Mouse (Mus musculus): Measurements from ENCODE around the gene Atxn10. TPM values are rescaled to one million over a fixed set of nuclear protein-coding genes. Genes with fewer than 3 reads are reported as not detected.

Atxn10 gene
- polyA plus RNA-seq, 1 experiment from 2014 or later, result 231 TPM

GRCm38 (mm10) chr15:85488900-85489299 is 152.9 kb downstream of the Atxn10 start:
- H3K4me2 ChIP-seq, result no peak overlapping the region
- no peak overlapping the region for H3K9ac ChIP-seq
- H3K27ac ChIP-seq, result no peak overlapping the region
- ATAC-seq (ENCODE audit: insufficient read depth, low FRiP score, low read depth), result no peak
- whole genome bisulfite sequencing, result 77% methylated on average over 10 of the region's 10 CpGs
- H3K4me3 ChIP-seq (replicated peaks), result no peak overlapping the region
- no peaks in the 10 kb centered on the region for H3K27me3 ChIP-seq (replicated peaks)
- no peaks in the 10 kb centered on the region for H3K4me1 ChIP-seq
- no peaks in the 10 kb centered on the region for H3K9me3 ChIP-seq
- H3K36me3 ChIP-seq, result no peaks in the 10 kb centered on the region

- ATAC-seq (ENCODE audit: insufficient read depth, low FRiP score, low read depth), result no peak
- Histone ChIP-seq H3K9ac (no peak overlapping the region), H3K4me3 (replicated peaks) (no peak overlapping the region), H3K27me3 (replicated peaks) (no peaks in the 10 kb centered on the region), H3K36me3 (no peaks in the 10 kb centered on the region), H3K9me3 (no peaks in the 10 kb centered on the region), H3K27ac (no peak overlapping the region), H3K4me2 (no peak overlapping the region), H3K4me1 (no peaks in the 10 kb centered on the region)
- WGBS, result 84% methylated on average over 7 of the region's 7 CpGs
These were observed 153.7 kb downstream of the Atxn10 start for GRCm38 (mm10) chr15:85489751-85490150.

- Histone ChIP-seq H3K36me3 (no peaks in the 10 kb centered on the region), H3K9ac (no peak overlapping the region)
These were observed 158.1 kb downstream of the Atxn10 start for GRCm38 (mm10) chr15:85494163-85494621.

GRCm38 (mm10) chr15:85497548-85497947 is 161.5 kb downstream of the Atxn10 start:
- Histone ChIP-seq H3K4me2 (no peak overlapping the region), H3K4me3 (replicated peaks) (no peak overlapping the region), H3K4me1 (no peaks in the 10 kb centered on the region), H3K9ac (no peak overlapping the region), H3K9me3 (no peaks in the 10 kb centered on the region), H3K36me3 (no peaks in the 10 kb centered on the region), H3K27me3 (replicated peaks) (no peaks in the 10 kb centered on the region), H3K27ac (no peak overlapping the region)
- ATAC-seq (ENCODE audit: insufficient read depth, low FRiP score, low read depth), result no peak
- 75% methylated on average over 4 of the region's 4 CpGs for WGBS

More at GRCm38 (mm10) chr15:85494163-85494621, 158.1 kb downstream of the Atxn10 start:
- no peak overlapping the region for H3K4me3 ChIP-seq (replicated peaks)
- H3K4me2 ChIP-seq, result no peak overlapping the region
- H3K27ac ChIP-seq, result no peak overlapping the region
- ATAC-seq (ENCODE audit: insufficient read depth, low FRiP score, low read depth), result no peak
- no peaks in the 10 kb centered on the region for H3K9me3 ChIP-seq
- H3K27me3 ChIP-seq (replicated peaks), result no peaks in the 10 kb centered on the region
- 14% methylated on average over 11 of the region's 11 CpGs for WGBS
- H3K4me1 ChIP-seq, result no peaks in the 10 kb centered on the region

- Histone ChIP-seq H3K4me1 (no peaks in the 10 kb centered on the region), H3K4me2 (no peak overlapping the region), H3K36me3 (no peaks in the 10 kb centered on the region), H3K4me3 (replicated peaks) (no peak overlapping the region), H3K9me3 (no peaks in the 10 kb centered on the region), H3K27ac (no peak overlapping the region), H3K9ac (no peak overlapping the region), H3K27me3 (replicated peaks) (no peaks in the 10 kb centered on the region)
- WGBS, result 51% methylated on average over 10 of the region's 10 CpGs
- ATAC-seq (ENCODE audit: insufficient read depth, low FRiP score, low read depth), result no peak
These were observed 162.0 kb downstream of the Atxn10 start for GRCm38 (mm10) chr15:85497981-85498475.

GRCm38 (mm10) chr15:85500267-85500666 is 164.2 kb downstream of the Atxn10 start:
- 85% methylated on average over 10 of the region's 10 CpGs for WGBS
- Histone ChIP-seq H3K4me1 (no peaks in the 10 kb centered on the region), H3K9ac (no peak overlapping the region), H3K27me3 (replicated peaks) (no peaks in the 10 kb centered on the region), H3K36me3 (no peaks in the 10 kb centered on the region), H3K9me3 (no peaks in the 10 kb centered on the region), H3K27ac (no peak overlapping the region), H3K4me2 (no peak overlapping the region), H3K4me3 (replicated peaks) (no peak overlapping the region)
- ATAC-seq (ENCODE audit: insufficient read depth, low FRiP score, low read depth), result no peak

GRCm38 (mm10) chr15:85503127-85503526 is 167.1 kb downstream of the Atxn10 start, which contains the start of gene 7530416G11Rik:
Gene 7530416G11Rik (minus strand): TSS chr15:85503227.
- no peak within 1 kb of the TSS for H3K27ac ChIP-seq
- 82% methylated on average over 8 of the region's 8 CpGs for WGBS
- no peaks in the 10 kb centered on the region for H3K27me3 ChIP-seq (replicated peaks)
- H3K9ac ChIP-seq, result no peak within 1 kb of the TSS
- no peak within 1 kb of the TSS for H3K4me2 ChIP-seq
- ATAC-seq (ENCODE audit: insufficient read depth, low FRiP score, low read depth), result no peak
- no peaks in the 10 kb centered on the region for H3K9me3 ChIP-seq
- 0 out of 2 replicates have a peak, but pooled peaks cover 3% of the 10 kb centered on the region for H3K4me1 ChIP-seq
- H3K4me3 ChIP-seq (replicated peaks), result no peak within 1 kb of the TSS
- no peaks in the 10 kb centered on the region for H3K36me3 ChIP-seq

- no peak overlapping the region for H3K27ac ChIP-seq
- 0 out of 2 replicates have a peak, but pooled peaks cover 3% of the 10 kb centered on the region for H3K4me1 ChIP-seq
- ATAC-seq (ENCODE audit: insufficient read depth, low FRiP score, low read depth), result no peak
- 57% methylated on average over 14 of the region's 14 CpGs for WGBS
- no peaks in the 10 kb centered on the region for H3K9me3 ChIP-seq
- H3K36me3 ChIP-seq, result no peaks in the 10 kb centered on the region
- H3K4me3 ChIP-seq (replicated peaks), result no peak overlapping the region
- H3K27me3 ChIP-seq (replicated peaks), result no peaks in the 10 kb centered on the region
- H3K4me2 ChIP-seq, result no peak overlapping the region
- no peak overlapping the region for H3K9ac ChIP-seq
These were observed 169.3 kb downstream of the Atxn10 start for GRCm38 (mm10) chr15:85505118-85505925.

- no peak overlapping the region for H3K4me3 ChIP-seq (replicated peaks)
- H3K36me3 ChIP-seq, result no peaks in the 10 kb centered on the region
- WGBS, result 57% methylated on average over 1 of the region's 1 CpGs
- ATAC-seq (ENCODE audit: insufficient read depth, low FRiP score, low read depth), result no peak
- no peak overlapping the region for H3K27ac ChIP-seq
- no peaks in the 10 kb centered on the region for H3K9me3 ChIP-seq
- H3K4me2 ChIP-seq, result no peak overlapping the region
- 0 out of 2 replicates have a peak, but pooled peaks cover 3% of the 10 kb centered on the region for H3K4me1 ChIP-seq
- H3K9ac ChIP-seq, result no peak overlapping the region
- H3K27me3 ChIP-seq (replicated peaks), result no peaks in the 10 kb centered on the region
These were observed 170.6 kb downstream of the Atxn10 start for GRCm38 (mm10) chr15:85506680-85507079.

- Histone ChIP-seq H3K4me3 (replicated peaks) (no peak overlapping the region), H3K36me3 (no peaks in the 10 kb centered on the region), H3K9ac (no peak overlapping the region), H3K27ac (no peak overlapping the region), H3K9me3 (no peaks in the 10 kb centered on the region), H3K4me1 (0 out of 2 replicates have a peak, but pooled peaks cover 3% of the 10 kb centered on the region), H3K27me3 (replicated peaks) (no peaks in the 10 kb centered on the region), H3K4me2 (no peak overlapping the region)
- no peak for ATAC-seq (ENCODE audit: insufficient read depth, low FRiP score, low read depth)
- WGBS, result 66% methylated on average over 32 of the region's 32 CpGs
These were observed 171.4 kb downstream of the Atxn10 start for GRCm38 (mm10) chr15:85507370-85508014.
